Mouse (Mus musculus) right cerebral cortex, postnatal 4 days (tissue): ENCODE measurements around the gene Syna.

Experiments used
- DNase-seq: peaks from one replicate; pipeline ENCODE4 v3.0.0-alpha.2; 2022

Syna gene

GRCm38 (mm10) chr5:134565696-134566095 is 5.7 kb upstream of the Syna start:
- no peak for DNase-seq

- no peak for DNase-seq
These were observed 4.3 kb upstream of the Syna start for GRCm38 (mm10) chr5:134564272-134564671.

- no peak for DNase-seq
These were observed 640 bp upstream of the Syna start for GRCm38 (mm10) chr5:134560450-134561171.

GRCm38 (mm10) chr5:134555463-134556164 is 4.4 kb downstream of the Syna start:
- DNase-seq: peak; percentile 79

GRCm38 (mm10) chr5:134553951-134554546 is 5.9 kb downstream of the Syna start:
- DNase-seq: no peak

- peak; percentile 100 for DNase-seq
These were observed 7.6 kb downstream of the Syna start, which contains the start of gene Clip2 for GRCm38 (mm10) chr5:134552110-134552972. Gene Clip2 (minus strand): TSS chr5:134552434.

- DNase-seq: peak; percentile 63
These were observed 8.5 kb downstream of the Syna start for GRCm38 (mm10) chr5:134551233-134552109.

GRCm38 (mm10) chr5:134550836-134551232 is 9.1 kb downstream of the Syna start:
- no peak for DNase-seq

GRCm38 (mm10) chr5:134549640-134550168 is 10.3 kb downstream of the Syna start:
- no peak for DNase-seq

- no peak for DNase-seq
These were observed 11.7 kb downstream of the Syna start for GRCm38 (mm10) chr5:134548306-134548705.

GRCm38 (mm10) chr5:134546790-134547189 is 13.2 kb downstream of the Syna start:
- DNase-seq: no peak

- DNase-seq: no peak
These were observed 14.7 kb downstream of the Syna start for GRCm38 (mm10) chr5:134545242-134545629.

- DNase-seq: no peak
These were observed 15.3 kb downstream of the Syna start for GRCm38 (mm10) chr5:134544516-134545241.

- no peak for DNase-seq
These were observed 18.3 kb downstream of the Syna start for GRCm38 (mm10) chr5:134541640-134542039.

- DNase-seq: no peak
These were observed 19.1 kb downstream of the Syna start for GRCm38 (mm10) chr5:134540881-134541280.

GRCm38 (mm10) chr5:134539891-134540290 is 20.1 kb downstream of the Syna start:
- peak; percentile 49 for DNase-seq

- DNase-seq: no peak
These were observed 23.9 kb downstream of the Syna start for GRCm38 (mm10) chr5:134536036-134536435.

- DNase-seq: no peak
These were observed 27.6 kb downstream of the Syna start for GRCm38 (mm10) chr5:134532417-134532816.

GRCm38 (mm10) chr5:134531585-134531984 is 28.4 kb downstream of the Syna start:
- DNase-seq: peak; percentile 54

GRCm38 (mm10) chr5:134530830-134531229 is 29.1 kb downstream of the Syna start:
- DNase-seq: peak; percentile 87

- no peak for DNase-seq
These were observed 31.5 kb downstream of the Syna start for GRCm38 (mm10) chr5:134528488-134528887.
